Mouse (Mus musculus) hindbrain, embryonic 16.5 days (tissue): ENCODE measurements around the gene Dynlt3. TPM values are rescaled to one million over a fixed set of nuclear protein-coding genes. Genes with fewer than 3 reads are reported as not detected.
"Not testable (repeated sequence)": the region's sequence is repeated elsewhere in the genome, so short reads cannot be mapped to it uniquely, and the experiment has no call there.

Experiments used
- ATAC-seq: fragments of 200-750 bp; cut with Nextera tagmentation; 2 replicates; pipeline ENCODE4 v1.8.0; 2017; ENCODE audit warnings: moderate TSS enrichment, moderate library complexity
- H3K27ac ChIP-seq: fragments of 300-500 bp; sonication (generic); 2 replicates; pipeline ENCODE4 v1.5.1; 2014; ENCODE audit warnings: low read depth, mild to moderate bottlenecking, control low read depth, low read length, moderate library complexity
- H3K27me3 ChIP-seq: fragments of 300-500 bp; sonication (generic); replicated peaks from 2 replicates; pipeline ENCODE4 v1.6.1; 2014; ENCODE audit warnings: low read length; ENCODE audit not compliant: control insufficient read depth, insufficient read depth
- H3K36me3 ChIP-seq: fragments of 300-500 bp; sonication (generic); 2 replicates; pipeline ENCODE4 v1.6.1; 2014; ENCODE audit warnings: mild to moderate bottlenecking, low read length, moderate library complexity, mixed read lengths; ENCODE audit not compliant: control insufficient read depth, insufficient read depth
- H3K4me1 ChIP-seq: fragments of 300-500 bp; sonication (generic); 2 replicates; pipeline ENCODE4 v1.6.1; 2014; ENCODE audit warnings: low read depth, low read length; ENCODE audit not compliant: control insufficient read depth, insufficient read depth
- H3K4me2 ChIP-seq: fragments of 300-500 bp; sonication (generic); 2 replicates; pipeline ENCODE4 v1.6.1; 2014; ENCODE audit warnings: mild to moderate bottlenecking, low read length, control low read depth, moderate library complexity
- H3K4me3 ChIP-seq: fragments of 300-500 bp; sonication (generic); 2 replicates; pipeline ENCODE4 v1.5.1; 2014; ENCODE audit warnings: mild to moderate bottlenecking, low read length, control low read depth, moderate library complexity
- H3K9ac ChIP-seq: fragments of 300-500 bp; sonication (generic); 2 replicates; pipeline ENCODE4 v1.6.1; 2014; ENCODE audit warnings: low read depth, mild to moderate bottlenecking, control low read depth, low read length, moderate library complexity
- H3K9me3 ChIP-seq: fragments of 300-500 bp; sonication (generic); 2 replicates; pipeline ENCODE4 v1.6.1; 2014; ENCODE audit warnings: mild to moderate bottlenecking, low read length, moderate library complexity; ENCODE audit not compliant: control insufficient read depth
- WGBS: fragments of 180-500 bp; shearing (Covaris S2); extraction: QIAGEN DNeasy Blood & Tissue Kit; methylation state at CpG from one replicate; pipeline ENCODE4 v1.1.7; 2014; 5-methylcytosine and 5-hydroxymethylcytosine counted together
- polyA plus RNA-seq: library from polyadenylated mRNA; unstranded; fragments of >200 nt; fragmentation: Nextera tagmentation; extraction: Ambion mirVana; gene quantifications from 2 replicates; pipeline ENCODE4 v1.2.1, GENCODE M21; 2015

Gene Dynlt3
- polyA plus RNA-seq = 48.8 and 57.7 TPM in 2 replicates

DNA sequence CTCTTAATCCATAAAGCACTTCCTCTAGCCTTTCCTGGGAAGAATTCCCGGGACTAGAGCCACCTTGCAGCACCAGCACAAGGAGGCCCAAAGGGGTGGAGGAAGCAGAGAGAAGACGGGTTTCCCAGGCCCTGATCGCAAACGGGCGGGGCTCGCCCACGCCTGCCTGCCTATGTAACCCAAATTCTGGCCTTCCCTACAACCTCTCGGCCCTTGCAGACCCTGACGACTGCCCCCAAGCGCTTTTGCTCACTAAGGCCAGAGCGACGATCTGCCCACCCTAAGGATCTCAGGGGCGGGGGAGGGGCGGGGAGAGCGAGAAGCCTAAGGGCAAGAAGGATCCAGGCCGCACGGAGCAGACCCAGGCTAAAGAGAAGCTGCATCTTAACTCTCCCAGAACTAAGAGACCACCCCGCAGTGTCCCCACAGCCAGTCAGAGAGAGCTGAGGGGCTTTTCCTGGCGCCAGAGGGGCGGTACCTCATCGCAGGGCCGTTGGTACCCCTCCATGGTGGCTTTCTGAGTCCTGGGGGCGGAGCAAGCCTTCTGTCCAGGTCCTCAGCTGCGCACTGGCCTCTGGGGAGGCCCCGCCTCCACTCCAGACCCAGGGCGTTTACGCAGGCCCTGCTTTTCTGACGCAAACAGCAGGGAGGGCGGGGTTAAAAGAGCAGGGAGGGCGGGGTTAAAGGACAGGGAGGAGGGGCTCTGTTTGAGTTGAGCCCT lies at the start of gene Dynlt3:
TSS of gene Dynlt3 (minus strand) at position 613 of the 721 bp plus-strand sequence.
- Histone ChIP-seq H3K36me3 (no peaks in the 10 kb centered on the region), H3K27me3 (no peaks in the 10 kb centered on the region), H3K4me3 (peak within 1 kb of the TSS; percentile 53), H3K9me3 (no peaks in the 10 kb centered on the region), H3K4me2 (peak within 1 kb of the TSS; percentile 56), H3K27ac (peak within 1 kb of the TSS; percentile 78), H3K9ac (peak within 1 kb of the TSS; percentile 71), H3K4me1 (no peaks in the 10 kb centered on the region; the same call in 1 of the 2 replicates)
- 14% methylated on average over 23 of the region's 30 CpGs for WGBS
- ATAC-seq = peak; percentile 99

DNA sequence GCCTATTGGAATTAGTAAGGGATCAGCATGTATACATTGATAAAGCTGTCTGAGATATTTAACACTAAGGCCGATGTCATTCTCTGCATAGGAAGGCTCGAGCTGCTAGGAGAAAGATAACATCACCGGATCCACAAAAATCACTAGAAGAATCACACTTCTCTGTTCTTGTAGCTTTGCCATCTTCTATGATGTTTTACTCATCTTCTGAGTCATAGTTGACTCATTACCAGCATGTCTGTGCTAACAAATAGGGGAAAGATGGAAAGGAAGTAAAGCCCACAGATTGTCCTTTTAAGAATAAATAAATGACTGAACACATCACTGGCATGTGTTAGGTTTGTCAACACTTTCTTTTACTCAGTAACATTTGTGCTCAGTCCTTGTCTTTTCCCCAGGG lies 37.0 kb upstream of the Dynlt3 start:
- H3K4me3 ChIP-seq = no peak overlapping the region
- 98% methylated on average over 3 of the region's 3 CpGs for WGBS

DNA sequence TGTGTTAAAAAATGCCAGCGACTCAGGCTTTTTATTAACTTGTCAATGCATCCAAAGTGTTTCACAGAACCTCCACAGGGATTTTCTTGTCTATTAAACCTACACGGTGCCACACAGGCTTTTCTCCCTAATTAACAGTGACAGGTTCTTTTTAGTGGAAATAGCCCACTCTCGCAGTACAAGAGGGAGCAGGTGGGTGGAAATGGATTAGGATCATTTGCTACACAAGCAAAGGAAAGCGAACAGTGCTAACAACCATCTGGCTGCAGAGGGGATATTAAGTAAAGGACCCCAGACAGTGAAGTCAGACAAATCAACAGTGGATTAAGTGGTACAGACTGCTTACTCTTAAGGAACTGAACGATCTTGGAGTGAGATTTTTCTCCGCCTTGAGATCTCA lies 33.2 kb upstream of the Dynlt3 start:
- Histone ChIP-seq H3K36me3 (no peaks in the 10 kb centered on the region), H3K27me3 (no peaks in the 10 kb centered on the region), H3K4me1 (no peaks in the 10 kb centered on the region), H3K4me3 (no peak overlapping the region), H3K4me2 (no peak overlapping the region), H3K27ac (no peak overlapping the region), H3K9me3 (no peaks in the 10 kb centered on the region), H3K9ac (no peak overlapping the region)
- peak; percentile 54 for ATAC-seq
- WGBS = 50% methylated on average over 6 of the region's 6 CpGs

More for the DNA sequence above, 37.0 kb upstream of the Dynlt3 start:
- H3K36me3 ChIP-seq = no peaks in the 10 kb centered on the region
- no peaks in the 10 kb centered on the region for H3K9me3 ChIP-seq
- no peaks in the 10 kb centered on the region for H3K4me1 ChIP-seq
- no peaks in the 10 kb centered on the region for H3K27me3 ChIP-seq
- H3K27ac ChIP-seq = no peak overlapping the region
- H3K9ac ChIP-seq = no peak overlapping the region
- H3K4me2 ChIP-seq = no peak overlapping the region
- no peak for ATAC-seq

DNA sequence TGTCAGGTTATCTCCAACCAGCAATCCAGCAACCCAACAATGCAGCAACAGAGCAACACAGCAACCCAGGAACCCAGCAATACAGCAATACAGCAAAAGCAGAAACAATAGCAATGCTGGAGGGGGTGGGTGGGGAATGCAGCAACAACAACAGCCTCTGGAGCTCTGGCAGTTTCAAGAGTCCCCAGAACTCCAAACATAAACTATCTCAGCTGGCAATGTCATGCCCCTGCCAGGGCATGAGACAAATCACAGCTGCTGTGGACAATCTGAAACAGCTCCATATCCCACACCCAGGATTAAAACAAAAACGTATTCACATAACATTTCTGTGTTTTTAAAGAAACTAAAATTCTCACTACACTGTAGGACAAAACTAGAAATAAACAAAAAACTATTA lies 9.2 kb upstream of the Dynlt3 start:
- WGBS = 63% methylated on average over 1 of the region's 1 CpGs
- no peaks in the 10 kb centered on the region for H3K9me3 ChIP-seq

DNA sequence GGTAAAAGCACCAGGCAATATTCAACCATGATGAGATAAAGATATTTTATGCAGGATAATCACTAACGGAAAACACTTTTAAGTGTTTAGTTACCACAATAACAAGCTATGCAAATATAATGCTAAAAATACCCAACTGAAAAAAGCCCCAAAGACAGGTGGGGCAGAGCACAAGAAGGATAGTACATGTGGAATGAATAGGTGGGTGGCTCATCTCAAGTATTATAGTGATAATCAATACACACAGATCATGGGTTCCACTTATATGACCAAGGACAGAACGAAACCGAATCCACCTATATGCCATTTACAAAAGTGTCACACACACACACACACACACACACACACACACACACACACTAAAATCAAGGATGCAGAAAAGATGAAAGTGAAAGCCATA lies 8.6 kb upstream of the Dynlt3 start:
- H3K36me3 ChIP-seq = no peaks in the 10 kb centered on the region
- no peaks in the 10 kb centered on the region for H3K4me1 ChIP-seq
- H3K4me3 ChIP-seq = no peak overlapping the region
- no peaks in the 10 kb centered on the region for H3K9me3 ChIP-seq
- no peak overlapping the region for H3K4me2 ChIP-seq
- 91% methylated on average over 3 of the region's 3 CpGs for WGBS
- no peak overlapping the region for H3K9ac ChIP-seq
- no peaks in the 10 kb centered on the region for H3K27me3 ChIP-seq
- ATAC-seq = no peak
- H3K27ac ChIP-seq = no peak overlapping the region

More for the DNA sequence above, 9.2 kb upstream of the Dynlt3 start:
- no peak overlapping the region for H3K4me2 ChIP-seq
- no peak overlapping the region for H3K4me3 ChIP-seq
- no peak for ATAC-seq
- H3K27ac ChIP-seq = no peak overlapping the region
- H3K36me3 ChIP-seq = no peaks in the 10 kb centered on the region
- no peak overlapping the region for H3K9ac ChIP-seq
- H3K4me1 ChIP-seq = no peaks in the 10 kb centered on the region
- H3K27me3 ChIP-seq = no peaks in the 10 kb centered on the region

DNA sequence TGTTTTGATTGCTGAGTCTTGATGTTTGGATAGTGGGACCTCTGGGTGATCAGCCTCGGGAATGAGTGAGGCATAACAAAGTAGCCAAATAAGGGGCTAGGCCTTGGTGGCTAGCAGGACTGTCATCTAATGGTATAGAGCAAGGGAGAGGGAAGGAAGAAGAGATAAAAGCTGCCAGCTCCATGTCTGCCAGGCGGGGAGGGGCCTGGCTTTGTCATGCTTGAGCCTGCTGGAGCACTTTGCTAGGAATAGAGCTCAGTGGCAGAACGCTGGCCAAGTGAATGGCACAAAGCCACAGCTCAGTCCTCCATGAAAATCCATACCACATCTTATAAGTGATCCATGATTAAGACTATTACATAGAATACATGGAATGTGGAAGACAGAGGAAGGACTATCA lies 10.0 kb downstream of the Dynlt3 start:
- no peaks in the 10 kb centered on the region for H3K27me3 ChIP-seq
- WGBS = 69% methylated on average over 3 of the region's 3 CpGs
- no peaks in the 10 kb centered on the region for H3K9me3 ChIP-seq
- no peak overlapping the region for H3K27ac ChIP-seq
- ATAC-seq = no peak
- no peak overlapping the region for H3K4me2 ChIP-seq
- H3K4me3 ChIP-seq = no peak overlapping the region
- H3K9ac ChIP-seq = no peak overlapping the region
- H3K4me1 ChIP-seq = no peaks in the 10 kb centered on the region
- H3K36me3 ChIP-seq = no peaks in the 10 kb centered on the region

DNA sequence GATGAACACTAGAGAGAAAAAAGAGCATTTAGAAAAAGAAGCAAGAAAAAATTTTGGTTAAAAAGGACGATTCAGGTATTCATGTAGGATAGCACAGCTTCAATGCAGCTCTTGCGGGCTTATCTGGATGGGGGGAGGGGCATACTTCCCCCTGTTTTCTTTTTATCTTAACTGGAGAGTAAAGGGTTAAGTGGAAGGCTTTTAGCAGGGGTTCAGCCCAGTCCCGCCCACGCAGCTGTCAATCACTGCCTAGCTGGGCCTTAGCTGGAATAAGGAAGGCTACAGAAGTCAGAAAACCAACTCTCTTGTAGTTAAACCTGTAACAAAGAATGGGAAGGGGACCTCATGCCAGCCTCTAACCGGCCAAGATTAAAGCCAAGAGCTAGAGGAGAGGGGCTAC lies 22.2 kb downstream of the Dynlt3 start:
- not testable (repeated sequence) for H3K9me3 ChIP-seq, H3K27me3 ChIP-seq, H3K36me3 ChIP-seq, ATAC-seq, H3K4me3 ChIP-seq, H3K4me1 ChIP-seq, H3K4me2 ChIP-seq, H3K27ac ChIP-seq, H3K9ac ChIP-seq
- WGBS = 66% methylated on average over 5 of the region's 5 CpGs

DNA sequence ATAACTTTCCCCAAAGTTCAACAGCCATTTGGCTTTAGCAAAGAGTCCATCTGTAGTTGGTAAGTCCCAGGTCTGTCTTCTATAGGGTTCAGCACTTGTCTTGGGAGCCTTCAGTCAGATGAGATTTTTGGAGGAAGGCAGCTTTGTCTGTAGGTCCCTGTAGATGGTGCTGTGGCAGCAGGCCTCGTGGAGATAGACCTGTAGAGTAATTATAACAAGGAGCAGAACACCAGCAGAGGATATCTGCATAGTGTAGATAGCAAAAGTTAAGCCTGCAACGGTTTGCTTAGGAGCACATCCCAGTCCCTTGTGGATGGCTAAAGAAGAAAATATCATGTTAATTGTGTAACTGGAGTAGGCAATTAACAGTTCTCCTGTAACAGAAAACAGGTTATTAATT lies 22.7 kb downstream of the Dynlt3 start:
- 73% methylated on average over 2 of the region's 2 CpGs for WGBS
- not testable (repeated sequence) for H3K9ac ChIP-seq

More for the DNA sequence above, 22.7 kb downstream of the Dynlt3 start:
- H3K36me3 ChIP-seq, H3K4me2 ChIP-seq, H3K27ac ChIP-seq, H3K27me3 ChIP-seq, H3K9me3 ChIP-seq, ATAC-seq, H3K4me3 ChIP-seq, H3K4me1 ChIP-seq: not testable (repeated sequence)
